Mouse (Mus musculus): ENCODE measurements around the gene Fxyd4. TPM values are rescaled to one million over a fixed set of nuclear protein-coding genes. Genes with fewer than 3 reads are reported as not detected.

The Fxyd4 gene
- polyA plus RNA-seq, 1 experiment from 2014 or later = 0.83 TPM

Small RNAs within 50 kb of the gene (microRNA-seq; reads per million reads assigned to microRNA genes)
- gene Gm25535 (ENCODE audit: borderline number of aligned reads) = not detected

Other genes starting within 250 kb of the Fxyd4 start
- gene Zfp637, start 96.5 kb downstream of the Fxyd4 start, polyA plus RNA-seq (2014; fragmentation: Nextera tagmentation; extraction: Ambion mirVana) = 162 and 163 TPM in 2 replicates
- gene Zfp239, start 75.6 kb downstream of the Fxyd4 start, polyA plus RNA-seq (2014; fragmentation: Nextera tagmentation; extraction: Ambion mirVana) = 13.9 and 15.5 TPM in 2 replicates
- 865 and 885 TPM in 2 replicates for gene Hnrnpf, start 37.4 kb downstream of the Fxyd4 start, polyA plus RNA-seq (2014; fragmentation: Nextera tagmentation; extraction: Ambion mirVana)
- gene Rasgef1a, start 73.7 kb upstream of the Fxyd4 start, polyA plus RNA-seq (2014; fragmentation: Nextera tagmentation; extraction: Ambion mirVana) = 0.24 and 0.31 TPM in 2 replicates
- gene Csgalnact2, start 201.4 kb upstream of the Fxyd4 start, polyA plus RNA-seq (2014; fragmentation: Nextera tagmentation; extraction: Ambion mirVana) = 11.4 and 14.0 TPM in 2 replicates